Mouse (Mus musculus) heart, embryonic 14.5 days (tissue): ENCODE data around the gene Edc4. TPM values are rescaled to one million over a fixed set of nuclear protein-coding genes. Genes with fewer than 3 reads are reported as not detected.

Source experiments
- ATAC-seq: fragments of 200-750 bp; cut with Nextera tagmentation; 2 replicates; pipeline ENCODE4 v1.8.0; 2017; ENCODE audit warnings: low read depth, moderate TSS enrichment; ENCODE audit not compliant: insufficient number of reproducible peaks, insufficient read depth, low FRiP score
- H3K27ac ChIP-seq, 2 experiments: fragments of 200-500 bp in 1 of 2; fragments of 300-500 bp in 1 of 2; sonication (generic) in 1 of 2; replicated peaks in 1 of 2; 2 replicates each; pipeline ENCODE4 v1.5.1; 2012 to 2014; ENCODE audit warnings: low read depth in 2 of 2, low read length in 2 of 2, control low read depth in 1 of 2, mild to moderate bottlenecking in 1 of 2, mixed read lengths in 1 of 2; ENCODE audit not compliant: control insufficient read depth in 1 of 2, insufficient read depth in 1 of 2
- H3K27me3 ChIP-seq: fragments of 300-500 bp; sonication (generic); 2 replicates; pipeline ENCODE4 v1.6.1; 2014; ENCODE audit warnings: mild to moderate bottlenecking, low read length, control low read depth; ENCODE audit not compliant: control insufficient read depth, insufficient read depth
- H3K36me3 ChIP-seq: fragments of 300-500 bp; sonication (generic); 2 replicates; pipeline ENCODE4 v1.6.1; 2014; ENCODE audit warnings: mild to moderate bottlenecking, control low read depth, low read length, mixed read lengths; ENCODE audit not compliant: control insufficient read depth, insufficient read depth
- H3K4me1 ChIP-seq, 2 experiments: fragments of 200-500 bp in 1 of 2; fragments of 300-500 bp in 1 of 2; sonication (generic) in 1 of 2; 2 replicates each; pipeline ENCODE4 v1.6.1; 2012 to 2014; ENCODE audit warnings: low read length in 2 of 2, control low read depth in 1 of 2, mixed read lengths in 1 of 2; ENCODE audit not compliant: control insufficient read depth in 2 of 2, insufficient read depth in 2 of 2
- H3K4me2 ChIP-seq: fragments of 300-500 bp; sonication (generic); 2 replicates; pipeline ENCODE4 v1.6.1; 2014; ENCODE audit warnings: mild to moderate bottlenecking, low read length
- H3K4me3 ChIP-seq, 2 experiments: fragments of 200-500 bp in 1 of 2; fragments of 300-500 bp in 1 of 2; sonication (generic) in 1 of 2; 2 replicates each; pipeline ENCODE4 v1.5.1; 2012 to 2014; ENCODE audit warnings: low read length in 2 of 2, mild to moderate bottlenecking in 2 of 2, control low read depth in 1 of 2, low read depth in 1 of 2, moderate library complexity in 1 of 2; ENCODE audit not compliant: control insufficient read depth in 1 of 2, insufficient read depth in 1 of 2
- H3K9ac ChIP-seq: fragments of 300-500 bp; sonication (generic); 2 replicates; pipeline ENCODE4 v1.6.1; 2014; ENCODE audit warnings: mild to moderate bottlenecking, low read length
- H3K9me3 ChIP-seq: fragments of 300-500 bp; sonication (generic); 2 replicates; pipeline ENCODE4 v1.6.1; 2016; ENCODE audit warnings: low read length, control low read depth; ENCODE audit not compliant: control insufficient read depth
- WGBS: fragments of 180-500 bp; shearing (Covaris S2); extraction: QIAGEN DNeasy Blood & Tissue Kit; methylation state at CpG from one replicate; pipeline ENCODE4 v1.1.7; 2014; 5-methylcytosine and 5-hydroxymethylcytosine counted together
- polyA plus RNA-seq: library from polyadenylated mRNA; unstranded; fragments of >200 nt; fragmentation: Nextera tagmentation; extraction: Ambion mirVana; gene quantifications from 2 replicates; pipeline ENCODE4 v1.2.1, GENCODE M21; 2014

The Edc4 gene
- polyA plus RNA-seq, 1 experiment from 2014 or later, result 24.0 TPM

- ATAC-seq, result no peak
- Histone ChIP-seq H3K27me3 (no peaks in the 10 kb centered on the region), H3K9me3 (no peaks in the 10 kb centered on the region), H3K27ac (peak overlapping the region; percentile 72 to 92), H3K4me1 (peaks cover 2 to 8% of the 10 kb centered on the region in 2 experiments; a peak in 1 of 4 replicates), H3K4me3 (peak overlapping the region; percentile 70 to 93), H3K9ac (peak overlapping the region; percentile 98), H3K4me2 (peak overlapping the region; percentile 75), H3K36me3 (peaks cover 5% of the 10 kb centered on the region; the same call in 1 of the 2 replicates)
- 30% methylated on average over 16 of the region's 16 CpGs for WGBS
Observed at GRCm38 (mm10) chr8:105900941-105901616, 20.4 kb downstream of the Edc4 start.

- Histone ChIP-seq H3K4me3 (no peak overlapping the region), H3K36me3 (peaks cover 33% of the 10 kb centered on the region), H3K4me2 (no peak overlapping the region), H3K27ac (no peak overlapping the region), H3K9ac (no peak overlapping the region), H3K4me1 (peaks cover 2 to 3% of the 10 kb centered on the region in 2 experiments; a peak in 2 of 4 replicates), H3K27me3 (no peaks in the 10 kb centered on the region), H3K9me3 (no peaks in the 10 kb centered on the region)
- ATAC-seq, result no peak
- 69% methylated on average over 3 of the region's 3 CpGs for WGBS
Observed at GRCm38 (mm10) chr8:105919390-105919789, 38.7 kb downstream of the Edc4 start.

GRCm38 (mm10) chr8:105925123-105925522, 44.4 kb downstream of the Edc4 start:
- Histone ChIP-seq H3K4me2 (no peak overlapping the region), H3K27me3 (no peaks in the 10 kb centered on the region), H3K9me3 (no peaks in the 10 kb centered on the region), H3K9ac (no peak overlapping the region), H3K4me3 (no peak overlapping the region), H3K27ac (no peak overlapping the region), H3K4me1 (peaks cover 3% of the 10 kb centered on the region in 2 experiments; a peak in 2 of 4 replicates), H3K36me3 (peaks cover 23% of the 10 kb centered on the region)
- no peak for ATAC-seq
- WGBS, result 71% methylated on average over 3 of the region's 3 CpGs

GRCm38 (mm10) chr8:105930602-105931001, 49.9 kb downstream of the Edc4 start:
- 0 out of 2 replicates have a peak, but pooled peaks have one; percentile 4 for ATAC-seq
- no peak overlapping the region for H3K4me3 ChIP-seq
- no peaks in the 10 kb centered on the region for H3K4me1 ChIP-seq
- 14% methylated on average over 8 of the region's 8 CpGs for WGBS
- no peaks in the 10 kb centered on the region for H3K27me3 ChIP-seq
- no peak overlapping the region; the same call in 1 of the 2 replicates for H3K9ac ChIP-seq
- no peaks in the 10 kb centered on the region for H3K9me3 ChIP-seq
- H3K4me2 ChIP-seq, result no peak overlapping the region
- H3K36me3 ChIP-seq, result peaks cover 44% of the 10 kb centered on the region
- H3K27ac ChIP-seq, result no peak overlapping the region

- Histone ChIP-seq H3K27ac (no peak overlapping the region), H3K36me3 (peaks cover 46% of the 10 kb centered on the region), H3K4me2 (no peak overlapping the region), H3K27me3 (no peaks in the 10 kb centered on the region), H3K4me1 (peaks cover 0 to 6% of the 10 kb centered on the region in 2 experiments; a peak in 3 of 4 replicates), H3K4me3 (no peak overlapping the region), H3K9ac (no peak overlapping the region), H3K9me3 (no peaks in the 10 kb centered on the region)
- 87% methylated on average over 3 of the region's 3 CpGs for WGBS
- ATAC-seq, result no peak
Observed at GRCm38 (mm10) chr8:105931271-105931670, 50.6 kb downstream of the Edc4 start.

- WGBS, result 90% methylated on average over 11 of the region's 11 CpGs
- H3K4me3 ChIP-seq, result no peak overlapping the region
Observed at GRCm38 (mm10) chr8:105932525-105932924, 51.8 kb downstream of the Edc4 start.

GRCm38 (mm10) chr8:105933762-105934161, 53.1 kb downstream of the Edc4 start, which contains the start of gene Ctrl:
TSS of gene Ctrl (minus strand) at chr8:105933862.
- no peak for ATAC-seq
- WGBS, result 83% methylated on average over 2 of the region's 2 CpGs
- H3K36me3 ChIP-seq, result peaks cover 43% of the 10 kb centered on the region
- H3K27me3 ChIP-seq, result no peaks in the 10 kb centered on the region
- no peak within 1 kb of the TSS for H3K27ac ChIP-seq
- peaks cover 3 to 13% of the 10 kb centered on the region in 2 experiments for H3K4me1 ChIP-seq
- H3K4me2 ChIP-seq, result no peak within 1 kb of the TSS
- H3K9me3 ChIP-seq, result no peaks in the 10 kb centered on the region
- no peak within 1 kb of the TSS for H3K4me3 ChIP-seq
- no peak within 1 kb of the TSS for H3K9ac ChIP-seq

More at GRCm38 (mm10) chr8:105932525-105932924, 51.8 kb downstream of the Edc4 start:
- no peak overlapping the region for H3K4me2 ChIP-seq
- no peak overlapping the region for H3K9ac ChIP-seq
- ATAC-seq, result no peak
- H3K27ac ChIP-seq, result no peak overlapping the region
- H3K9me3 ChIP-seq, result no peaks in the 10 kb centered on the region
- H3K36me3 ChIP-seq, result peaks cover 46% of the 10 kb centered on the region
- H3K4me1 ChIP-seq, result peaks cover 3 to 9% of the 10 kb centered on the region in 2 experiments
- no peaks in the 10 kb centered on the region for H3K27me3 ChIP-seq
